Mouse (Mus musculus) frontal cortex, postnatal 14 days (tissue): ENCODE results near the gene Cilp2.
A peak's percentile ranks its signal among the peaks of the same experiment; 100 is the strongest.

ENCODE experiments used
- DNase-seq, 2 experiments: peaks; one replicate each; pipeline ENCODE4 v3.0.0; 2022; ENCODE audit warnings: low spot score in 2 of 2

Gene Cilp2

DNA sequence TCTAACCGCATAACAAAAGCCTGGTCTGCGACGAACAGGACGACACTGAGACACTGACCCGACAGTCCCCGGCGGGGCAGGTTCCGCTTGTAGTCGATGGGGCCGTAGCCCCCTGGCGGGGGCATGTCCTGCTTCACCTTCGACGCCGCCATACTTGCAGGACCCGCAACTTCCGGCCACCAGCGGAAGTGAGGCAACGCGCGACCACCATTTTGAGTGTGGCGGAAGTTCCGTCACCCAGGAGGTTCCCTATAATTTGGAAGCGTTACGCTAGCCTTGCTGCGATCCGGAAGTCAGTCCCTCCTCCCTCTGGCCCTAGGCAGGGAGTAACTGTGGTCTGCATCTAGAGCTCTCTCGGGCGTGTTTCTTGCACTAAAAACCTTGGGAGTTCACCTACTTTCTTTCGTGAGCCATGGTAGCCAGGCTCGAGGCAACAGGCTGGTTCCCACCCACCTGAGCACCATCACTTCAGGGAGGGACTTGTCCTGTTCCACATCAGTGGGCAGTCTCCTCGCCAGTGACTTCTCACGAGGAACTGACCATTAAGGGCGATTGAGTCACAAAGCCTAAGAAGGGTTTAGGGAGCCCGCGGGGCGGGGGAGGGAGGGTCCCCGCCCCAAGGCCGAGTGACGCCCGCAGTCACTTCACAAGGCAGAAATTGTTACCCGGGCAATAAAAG lies 14.1 kb upstream of the Cilp2 start:
- DNase-seq: peak; percentile 94

DNA sequence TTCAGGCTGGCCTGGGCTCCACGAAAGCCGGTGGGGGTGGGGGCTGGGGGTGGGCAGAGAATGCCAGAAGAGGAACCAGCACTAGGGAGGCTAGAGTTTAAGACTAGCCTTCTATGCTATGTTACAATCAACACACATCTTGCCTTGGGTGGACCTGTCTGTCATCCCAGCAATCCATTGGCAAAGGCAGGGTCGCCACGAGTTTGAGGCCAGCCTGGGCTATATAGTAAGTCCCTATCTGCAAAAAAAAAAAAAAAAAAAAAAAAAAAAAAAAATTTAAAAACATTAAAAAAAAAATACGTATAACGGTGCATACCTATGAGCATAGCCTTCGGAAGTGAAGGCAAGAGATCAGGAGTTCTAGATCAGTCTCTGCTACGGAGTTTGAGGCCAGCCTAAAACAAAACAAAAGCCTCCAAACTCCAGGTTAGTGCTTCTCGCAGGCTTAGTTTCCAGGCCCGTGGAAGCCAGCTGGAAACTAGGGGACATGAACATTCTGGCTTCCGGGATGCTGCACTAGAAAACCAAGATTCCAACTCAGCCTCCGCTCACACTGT lies 13.5 kb upstream of the Cilp2 start:
- DNase-seq: no peak

DNA sequence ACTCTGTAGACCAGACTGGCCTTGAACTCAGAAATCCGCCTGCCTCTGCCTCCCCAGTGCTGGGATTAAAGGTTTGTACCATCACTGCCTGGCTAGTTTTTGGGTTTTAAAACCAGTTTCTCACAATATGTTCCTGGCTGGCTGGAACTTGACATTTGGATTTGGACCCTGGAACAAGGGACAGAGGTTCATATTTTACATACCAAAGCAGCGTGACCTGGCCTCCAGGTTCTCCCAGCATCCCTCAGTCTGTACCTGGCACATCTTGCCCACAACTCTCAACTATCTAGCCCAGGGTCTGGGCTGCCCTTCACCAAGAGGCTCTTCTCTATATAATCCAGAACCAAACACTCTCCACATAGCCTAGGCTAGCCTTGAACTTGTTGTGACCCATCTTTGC lies 12.4 kb upstream of the Cilp2 start:
- no peak for DNase-seq

GRCm38 (mm10) chr8:69897857-69898256 lies 10.4 kb upstream of the Cilp2 start:
- DNase-seq: no peak

DNA sequence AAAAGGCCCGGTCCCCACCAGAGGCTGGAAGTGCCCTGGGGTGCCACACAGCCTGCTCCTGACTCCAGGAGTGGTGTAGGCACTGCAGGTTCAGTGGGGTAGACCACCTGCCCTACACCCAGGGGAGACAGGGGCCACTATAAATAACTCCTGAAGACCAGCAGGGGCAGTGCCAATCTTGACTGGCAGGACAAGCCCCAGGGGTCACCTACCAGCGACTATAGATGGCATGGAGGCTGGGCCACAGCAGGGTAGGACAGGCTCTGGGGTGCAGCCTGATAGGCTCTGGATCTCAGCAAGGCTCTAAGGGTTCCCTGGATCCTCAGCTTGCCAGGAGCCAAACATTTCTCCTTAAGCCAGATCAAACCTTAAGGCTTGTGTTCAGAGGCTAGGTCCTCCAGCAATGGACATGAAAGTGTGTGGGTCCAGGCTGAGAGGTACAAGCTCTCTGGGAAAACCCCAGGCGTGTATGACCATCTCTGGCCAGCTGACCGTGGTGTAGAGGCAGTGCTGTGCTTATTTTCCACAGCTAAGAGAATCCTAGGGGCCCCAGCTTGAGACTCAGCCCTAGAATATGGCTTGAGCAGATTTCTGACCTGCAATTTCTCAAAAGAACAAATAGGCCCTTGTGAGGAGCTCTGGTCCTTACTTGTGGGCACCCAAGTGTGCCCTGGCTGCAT lies 8.4 kb upstream of the Cilp2 start:
- DNase-seq: no peak

- no peak for DNase-seq
Measured at GRCm38 (mm10) chr8:69894836-69895332, 7.4 kb upstream of the Cilp2 start.

- peak in 1 of 2 experiments; percentile 36 for DNase-seq
Measured at GRCm38 (mm10) chr8:69893863-69894262, 6.4 kb upstream of the Cilp2 start.

DNA sequence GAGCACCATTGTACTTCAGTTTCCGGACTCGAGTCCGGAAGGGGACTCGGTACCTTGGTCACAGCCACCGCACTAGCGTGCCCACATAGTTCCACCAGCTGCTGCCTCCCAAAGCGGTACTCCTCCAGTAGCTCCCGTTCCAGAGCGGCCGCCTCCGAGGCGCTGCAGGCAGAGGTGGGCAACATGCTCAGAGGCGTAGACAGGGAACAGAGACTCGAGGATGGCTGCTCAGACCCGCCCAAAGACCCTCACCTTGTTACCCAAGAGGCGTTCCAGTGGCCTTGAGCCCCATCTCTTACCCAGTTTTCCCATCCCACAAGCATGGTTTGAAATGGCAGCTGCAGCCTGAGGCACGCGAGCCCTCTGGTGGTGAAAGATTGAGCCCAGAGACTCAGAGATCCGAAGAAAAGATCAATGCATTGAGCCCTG lies 3.3 kb upstream of the Cilp2 start:
- DNase-seq: peak; percentile 37 to 65

- DNase-seq: no peak
Measured at GRCm38 (mm10) chr8:69888902-69889301, 1.4 kb upstream of the Cilp2 start.

DNA sequence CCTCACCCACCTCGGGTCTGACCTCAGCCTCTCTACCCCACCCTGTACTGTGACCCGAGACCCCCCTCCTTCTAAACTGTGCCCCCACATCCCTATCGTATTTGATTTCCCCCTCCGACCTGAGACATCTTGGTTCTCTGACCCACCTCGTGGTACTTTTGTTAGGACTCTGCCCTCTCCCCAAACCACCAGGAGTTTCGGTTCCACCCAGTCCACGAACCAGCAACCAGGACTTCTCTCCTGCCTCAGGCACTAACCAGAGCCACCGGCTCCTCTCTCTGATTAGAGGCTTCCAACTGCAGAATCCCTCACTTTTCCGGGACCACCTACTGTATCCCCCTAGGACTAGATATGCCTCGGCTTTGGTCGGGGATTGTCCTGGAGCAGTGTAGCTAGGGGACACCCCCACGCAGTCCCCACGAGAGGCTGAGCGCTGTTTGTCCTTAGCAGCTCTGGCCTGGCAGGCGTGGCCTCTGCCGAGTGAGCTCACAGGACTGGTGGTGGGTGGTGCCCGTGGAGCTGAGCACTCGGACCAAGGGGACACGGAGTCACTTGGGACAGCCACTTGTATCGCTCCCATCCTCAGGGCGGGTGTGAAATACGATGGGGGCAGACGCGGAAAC lies 868 bp upstream of the Cilp2 start:
- no peak for DNase-seq

DNA sequence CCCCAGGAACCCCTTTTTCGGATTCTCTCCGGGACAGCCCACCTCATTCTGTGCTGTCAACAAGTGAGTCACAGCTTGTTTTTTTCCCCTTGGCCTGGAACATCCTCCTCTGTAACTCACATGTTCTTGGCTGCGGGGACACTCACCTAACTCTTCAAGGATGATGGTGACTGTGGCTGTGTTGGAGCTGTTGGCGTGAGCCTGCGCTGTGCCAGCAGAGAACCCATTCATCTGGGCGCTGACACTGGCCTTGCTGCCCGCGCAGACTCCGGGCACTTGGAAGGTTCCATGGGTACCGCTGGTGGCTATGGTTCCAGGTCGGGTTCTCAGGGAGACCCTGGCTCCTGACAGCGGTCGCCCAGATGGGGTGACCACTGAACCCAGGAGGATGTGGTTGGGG lies 3.3 kb downstream of the Cilp2 start:
- DNase-seq: no peak

DNA sequence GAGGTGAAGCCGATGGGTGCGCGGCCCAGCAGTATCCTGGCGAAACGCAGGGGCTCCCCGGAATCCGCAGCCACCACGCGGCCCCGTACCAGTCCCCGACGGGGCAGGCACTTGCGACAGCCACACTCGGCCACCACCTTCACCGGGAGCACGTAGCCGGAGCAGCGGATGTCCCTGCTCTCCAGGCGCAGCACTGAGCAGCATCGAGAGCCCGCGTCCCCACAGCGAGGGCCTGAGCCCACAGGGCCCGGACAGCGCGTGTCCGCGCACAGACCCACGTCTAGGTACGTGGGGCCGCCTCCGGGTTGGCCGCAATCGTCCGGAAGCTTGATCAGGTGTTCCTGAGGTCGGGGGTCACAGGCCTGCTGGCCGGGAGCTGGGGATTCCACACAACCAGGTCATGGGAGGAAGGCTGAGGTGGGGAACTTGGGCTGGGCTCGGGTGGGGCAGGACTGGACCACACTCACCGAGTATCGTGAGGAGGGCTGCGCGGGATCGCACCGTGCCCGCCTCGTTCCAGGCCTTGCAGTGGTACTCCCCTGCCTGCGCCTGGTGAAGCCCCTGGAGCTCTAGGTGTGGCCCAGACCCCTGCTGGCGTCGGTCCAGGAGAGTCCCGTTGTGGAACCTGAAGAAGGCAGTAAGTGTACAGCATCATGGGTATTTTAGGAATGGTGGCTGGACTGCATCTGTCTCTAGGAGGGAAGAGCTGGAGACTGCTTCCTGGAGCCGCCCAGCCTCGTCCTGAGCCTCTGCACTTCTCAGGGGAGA lies 4.5 kb downstream of the Cilp2 start:
- no peak for DNase-seq

- peak; percentile 48 to 54 for DNase-seq
Measured at GRCm38 (mm10) chr8:69882021-69882756, 5.3 kb downstream of the Cilp2 start.

- no peak for DNase-seq
Measured at GRCm38 (mm10) chr8:69881261-69881865, 6.1 kb downstream of the Cilp2 start.

DNA sequence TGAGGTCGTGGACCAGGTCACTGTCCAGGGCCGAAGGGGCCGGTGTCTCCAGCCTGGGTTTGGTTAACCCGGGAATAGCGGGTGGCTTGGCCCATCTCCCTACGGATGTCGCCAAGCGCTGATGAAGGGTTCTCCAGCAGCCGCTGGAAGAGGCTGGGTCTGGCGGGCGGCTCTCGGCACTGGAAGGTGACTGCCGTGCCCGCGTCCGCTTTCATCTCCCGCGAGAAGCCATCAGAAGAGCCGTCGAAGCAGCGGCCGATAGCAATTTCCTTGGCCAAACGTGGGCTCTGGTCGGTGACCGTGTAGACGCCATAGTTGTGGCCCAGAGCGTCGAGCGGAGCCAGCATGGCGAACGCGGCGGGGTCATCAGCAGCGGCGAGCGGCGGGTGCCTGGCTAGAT lies 6.6 kb downstream of the Cilp2 start:
- no peak for DNase-seq

DNA sequence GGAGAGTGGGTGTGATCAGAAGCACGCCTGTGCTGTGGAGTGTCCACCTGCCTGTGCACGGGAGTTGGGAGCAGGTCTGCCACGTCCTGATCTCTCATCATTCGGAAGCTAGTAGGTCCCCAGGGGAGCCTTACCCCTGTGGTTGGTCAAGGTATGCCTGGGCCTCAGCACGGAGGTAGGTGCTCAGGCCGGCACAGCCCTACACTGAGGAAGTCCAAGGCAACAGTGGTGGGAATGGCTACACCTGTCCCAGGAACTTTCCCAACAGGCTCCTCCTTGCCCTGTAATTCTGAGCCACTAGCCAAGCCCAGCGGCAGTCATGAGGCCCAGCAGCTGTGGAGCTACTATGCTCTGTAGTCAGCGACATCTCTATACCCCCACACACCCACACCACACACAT lies 7.8 kb downstream of the Cilp2 start:
- DNase-seq: no peak

- no peak for DNase-seq
Measured at GRCm38 (mm10) chr8:69877992-69878391, 9.5 kb downstream of the Cilp2 start.

- no peak for DNase-seq
Measured at GRCm38 (mm10) chr8:69877396-69877795, 10.1 kb downstream of the Cilp2 start.

GRCm38 (mm10) chr8:69876967-69877366 lies 10.5 kb downstream of the Cilp2 start:
- DNase-seq: no peak

DNA sequence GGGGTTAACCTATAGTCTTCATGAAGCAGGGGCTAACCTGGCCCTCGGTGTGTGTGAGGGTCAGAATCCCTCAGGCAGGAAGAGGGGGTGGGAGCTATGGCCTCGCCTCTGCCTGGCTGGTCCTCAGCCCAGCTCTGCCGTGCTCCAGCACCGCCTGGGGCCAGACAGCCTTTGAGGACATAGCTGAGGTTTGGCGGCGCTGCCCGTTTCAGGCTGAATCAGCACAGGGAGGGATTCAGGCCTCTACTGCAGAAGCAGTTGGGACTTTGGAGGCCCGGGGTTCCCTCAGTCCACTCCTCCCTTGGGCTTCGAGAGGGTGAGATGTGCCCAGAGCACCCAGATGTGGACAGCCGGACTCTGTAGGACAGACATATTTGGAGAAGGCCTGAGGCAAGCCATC lies 11.4 kb downstream of the Cilp2 start:
- DNase-seq: no peak

DNA sequence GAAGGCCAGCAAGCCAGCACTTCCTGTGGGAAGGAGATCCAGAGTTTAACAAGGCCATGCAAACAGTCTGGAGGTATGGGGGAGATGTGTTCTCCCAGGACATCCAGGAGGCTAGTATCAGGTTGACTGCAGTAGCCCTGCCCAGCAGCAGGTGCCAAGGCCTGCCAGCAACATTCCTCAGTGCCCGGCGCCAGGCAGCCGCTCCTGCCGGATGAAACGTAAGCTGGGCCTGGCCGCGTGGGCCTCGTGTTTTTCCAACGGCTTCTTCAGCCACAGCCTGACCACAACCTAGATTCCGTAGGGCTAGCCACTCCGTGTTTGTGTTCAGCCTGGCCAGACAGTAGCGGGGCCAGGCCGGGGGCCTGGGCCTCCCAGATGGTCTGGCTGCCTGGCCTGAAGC lies 12.8 kb downstream of the Cilp2 start:
- no peak for DNase-seq
